Mouse (Mus musculus) forebrain, embryonic 16.5 days (tissue): ENCODE data around the gene Aig1. TPM values are rescaled to one million over a fixed set of nuclear protein-coding genes. Genes with fewer than 3 reads are reported as not detected.

Source experiments
- ATAC-seq: fragments of 200-750 bp; cut with Nextera tagmentation; 2 replicates; pipeline ENCODE4 v1.8.0; 2017; ENCODE audit warnings: mild to moderate bottlenecking, moderate library complexity
- H3K27ac ChIP-seq: fragments of 300-500 bp; sonication (generic); 2 replicates; pipeline ENCODE4 v1.5.1; 2014; ENCODE audit warnings: low read length, control low read depth
- H3K27me3 ChIP-seq: fragments of 300-500 bp; sonication (generic); replicated peaks from 2 replicates; pipeline ENCODE4 v1.6.1; 2014; ENCODE audit warnings: low read length; ENCODE audit not compliant: control insufficient read depth, insufficient read depth
- H3K36me3 ChIP-seq: fragments of 300-500 bp; sonication (generic); 2 replicates; pipeline ENCODE4 v1.6.1; 2014; ENCODE audit not compliant: control insufficient read depth, insufficient read depth
- H3K4me1 ChIP-seq: fragments of 300-500 bp; sonication (generic); replicated peaks from 2 replicates; pipeline ENCODE4 v1.6.1; 2014; ENCODE audit warnings: low read length; ENCODE audit not compliant: control insufficient read depth, insufficient read depth
- H3K4me2 ChIP-seq: fragments of 300-500 bp; sonication (generic); 2 replicates; pipeline ENCODE4 v1.6.1; 2014; ENCODE audit warnings: mild to moderate bottlenecking, low read length, control low read depth
- H3K4me3 ChIP-seq: fragments of 300-500 bp; sonication (generic); replicated peaks from 2 replicates; pipeline ENCODE4 v1.5.1; 2014; ENCODE audit warnings: mild to moderate bottlenecking, low read length, control low read depth
- H3K9ac ChIP-seq: fragments of 300-500 bp; sonication (generic); replicated peaks from 2 replicates; pipeline ENCODE4 v1.6.1; 2014; ENCODE audit warnings: low read depth, low read length, control low read depth
- H3K9me3 ChIP-seq: fragments of 300-500 bp; sonication (generic); 2 replicates; pipeline ENCODE4 v1.6.1; 2016; ENCODE audit warnings: low read length; ENCODE audit not compliant: control insufficient read depth
- WGBS: fragments of 180-500 bp; shearing (Covaris S2); extraction: QIAGEN DNeasy Blood & Tissue Kit; methylation state at CpG from one replicate; pipeline ENCODE4 v1.1.7; 2014; 5-methylcytosine and 5-hydroxymethylcytosine counted together
- polyA plus RNA-seq: library from polyadenylated mRNA; unstranded; fragments of >200 nt; fragmentation: Nextera tagmentation; extraction: Ambion mirVana; gene quantifications from 2 replicates; pipeline ENCODE4 v1.2.1, GENCODE M21; 2015

Aig1 gene
- polyA plus RNA-seq, 1 experiment from 2014 or later = 78.0 TPM

DNA sequence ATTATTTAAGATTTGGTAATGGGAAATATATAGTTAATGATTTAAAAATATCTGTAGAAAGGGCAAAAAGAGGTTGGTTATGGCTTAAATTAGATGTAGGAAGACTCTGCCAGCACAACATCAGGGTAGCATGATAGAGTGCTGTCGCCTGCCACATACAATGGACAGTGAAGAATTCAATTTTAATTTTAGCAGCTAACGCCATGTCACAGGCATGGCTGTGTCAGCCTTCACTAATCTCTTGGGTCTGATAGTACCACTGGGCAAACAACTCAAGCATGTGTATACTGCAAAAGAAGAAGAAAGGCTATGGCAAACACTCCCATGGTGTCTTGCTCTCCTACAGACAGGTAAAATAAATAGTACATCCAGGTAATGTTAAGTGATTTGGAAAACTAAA is 99.0 kb downstream of the Aig1 start:
- Histone ChIP-seq H3K4me3 (no peak overlapping the region), H3K27ac (no peak overlapping the region), H3K9me3 (no peaks in the 10 kb centered on the region), H3K27me3 (no peaks in the 10 kb centered on the region), H3K36me3 (no peaks in the 10 kb centered on the region), H3K4me1 (no peaks in the 10 kb centered on the region), H3K9ac (no peak overlapping the region), H3K4me2 (no peak overlapping the region)
- WGBS = 90% methylated on average over 2 of the region's 2 CpGs
- no peak for ATAC-seq

DNA sequence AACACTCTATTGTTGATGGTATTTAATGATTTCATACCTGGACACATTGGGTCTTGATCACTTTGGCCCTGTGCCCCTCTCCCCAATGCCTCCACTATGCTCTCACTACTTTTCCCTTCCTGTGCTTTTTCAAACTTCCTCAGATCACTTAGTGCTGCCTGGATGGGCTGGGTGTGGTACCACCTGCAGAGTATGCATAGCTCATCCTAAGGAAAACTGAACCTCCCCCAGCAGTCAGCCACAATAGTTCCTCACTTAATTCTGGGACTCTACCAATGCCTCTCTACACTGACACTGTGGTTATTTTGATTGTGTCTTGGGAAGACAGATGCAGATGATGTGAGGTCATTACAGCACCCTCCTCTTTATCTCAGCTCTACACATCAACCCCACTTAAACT is 99.9 kb downstream of the Aig1 start:
- Histone ChIP-seq H3K27me3 (no peaks in the 10 kb centered on the region), H3K36me3 (no peaks in the 10 kb centered on the region), H3K4me2 (no peak overlapping the region), H3K4me1 (no peaks in the 10 kb centered on the region), H3K9ac (no peak overlapping the region), H3K27ac (no peak overlapping the region), H3K9me3 (no peaks in the 10 kb centered on the region), H3K4me3 (no peak overlapping the region)
- ATAC-seq = no peak

DNA sequence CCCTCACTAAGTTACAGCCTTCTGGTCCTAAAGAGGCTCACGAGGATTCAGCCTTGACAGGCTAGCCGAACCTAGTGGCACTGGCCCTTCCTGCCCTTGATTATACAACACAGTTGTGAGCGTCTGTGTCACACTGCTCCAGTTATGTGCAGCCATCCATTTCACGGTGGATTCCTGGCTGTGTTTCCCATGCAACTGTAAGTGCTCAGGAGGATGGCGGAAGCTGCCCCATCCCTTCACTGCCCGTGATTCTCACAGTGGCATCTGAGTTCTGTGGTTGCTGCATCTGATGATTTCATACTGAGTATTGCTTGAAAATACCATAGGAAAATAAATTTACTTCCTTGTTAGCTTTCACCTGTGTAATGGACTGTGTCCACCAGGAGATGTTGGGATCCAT is 101.7 kb downstream of the Aig1 start:
- Histone ChIP-seq H3K4me2 (no peak overlapping the region), H3K9me3 (no peaks in the 10 kb centered on the region), H3K27me3 (no peaks in the 10 kb centered on the region), H3K27ac (no peak overlapping the region), H3K9ac (no peak overlapping the region), H3K36me3 (no peaks in the 10 kb centered on the region), H3K4me3 (no peak overlapping the region), H3K4me1 (no peaks in the 10 kb centered on the region)
- 88% methylated on average over 6 of the region's 6 CpGs for WGBS
- ATAC-seq = no peak

DNA sequence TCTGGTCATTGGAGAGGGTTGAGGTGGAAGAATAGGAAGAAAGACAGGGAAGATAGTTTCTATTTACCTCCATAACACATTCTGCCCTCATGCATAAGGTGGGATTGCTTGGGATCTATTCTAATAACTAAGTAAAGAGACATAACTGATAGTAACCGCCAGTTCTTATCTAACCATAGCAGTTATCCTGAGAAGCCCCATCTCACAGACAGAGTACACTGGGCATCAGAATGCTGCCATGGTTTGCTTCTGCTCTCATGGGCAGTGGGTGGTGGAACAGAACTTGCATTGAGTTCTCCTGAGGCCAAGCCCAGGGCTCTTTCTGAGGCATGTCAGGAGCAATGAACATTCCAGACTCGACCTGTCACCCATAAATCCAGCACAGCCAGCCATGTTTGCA is 105.6 kb downstream of the Aig1 start:
- WGBS = 83% methylated on average over 2 of the region's 2 CpGs
- no peak for ATAC-seq
- H3K27me3 ChIP-seq = no peaks in the 10 kb centered on the region

DNA sequence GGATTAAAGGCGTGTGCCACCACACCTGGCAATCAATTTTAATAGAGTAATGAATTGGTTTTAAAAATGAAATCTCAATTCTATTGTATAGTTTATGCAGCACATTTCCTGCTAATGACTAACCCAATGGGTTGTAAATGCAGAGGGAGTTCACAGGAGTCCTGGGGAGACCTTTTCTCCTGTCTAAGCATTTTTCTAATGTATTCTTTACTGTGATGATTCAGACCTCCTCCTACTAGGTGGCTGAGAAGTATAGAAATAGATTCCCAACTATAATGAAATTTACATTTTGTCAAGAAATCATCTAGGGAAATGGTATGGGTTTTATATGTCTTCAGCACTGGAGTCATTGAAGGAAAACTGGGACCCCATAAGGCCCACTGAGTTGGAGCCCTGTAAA is 114.1 kb downstream of the Aig1 start:
- H3K27ac ChIP-seq = no peak overlapping the region
- H3K27me3 ChIP-seq = no peaks in the 10 kb centered on the region
- no peak overlapping the region for H3K4me3 ChIP-seq
- H3K9me3 ChIP-seq = no peaks in the 10 kb centered on the region
- H3K4me1 ChIP-seq = 0 out of 2 replicates have a peak, but pooled peaks cover 2% of the 10 kb centered on the region
- H3K4me2 ChIP-seq = no peak overlapping the region
- WGBS = 100% methylated on average over 1 of the region's 1 CpGs
- ATAC-seq = no peak
- no peaks in the 10 kb centered on the region for H3K36me3 ChIP-seq
- H3K9ac ChIP-seq = no peak overlapping the region

More for the DNA sequence above, 105.6 kb downstream of the Aig1 start:
- Histone ChIP-seq H3K4me2 (no peak overlapping the region), H3K27ac (no peak overlapping the region), H3K9me3 (no peaks in the 10 kb centered on the region), H3K9ac (no peak overlapping the region), H3K4me3 (no peak overlapping the region), H3K4me1 (no peaks in the 10 kb centered on the region), H3K36me3 (no peaks in the 10 kb centered on the region)

DNA sequence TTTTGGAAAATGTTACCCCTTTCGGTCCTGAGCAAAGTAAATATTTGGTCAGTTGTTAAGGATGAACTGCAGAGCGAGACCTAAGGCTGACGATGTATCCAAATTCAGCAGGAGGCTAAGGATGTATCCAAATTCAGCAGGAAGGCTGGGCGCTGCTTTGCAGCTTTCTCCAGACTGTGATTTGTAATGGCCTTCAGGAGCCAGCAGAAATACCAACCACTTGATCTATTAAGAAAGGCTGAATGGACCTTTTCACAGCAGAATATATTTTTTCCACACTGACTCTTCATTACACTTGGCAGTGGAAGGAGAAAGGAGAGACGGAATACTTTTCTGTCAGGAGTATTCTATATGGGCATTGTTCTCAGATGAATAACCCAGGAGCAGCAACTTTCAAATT is 115.0 kb downstream of the Aig1 start:
- no peaks in the 10 kb centered on the region for H3K9me3 ChIP-seq
- H3K27me3 ChIP-seq = no peaks in the 10 kb centered on the region
- H3K36me3 ChIP-seq = no peaks in the 10 kb centered on the region
- H3K9ac ChIP-seq = no peak overlapping the region
- no peak overlapping the region for H3K4me2 ChIP-seq
- 38% methylated on average over 5 of the region's 5 CpGs for WGBS
- no peak overlapping the region for H3K4me3 ChIP-seq
- 0 out of 2 replicates have a peak, but pooled peaks cover 2% of the 10 kb centered on the region for H3K4me1 ChIP-seq
- H3K27ac ChIP-seq = no peak overlapping the region
- peak; percentile 40; the same call in 1 of the 2 replicates for ATAC-seq

DNA sequence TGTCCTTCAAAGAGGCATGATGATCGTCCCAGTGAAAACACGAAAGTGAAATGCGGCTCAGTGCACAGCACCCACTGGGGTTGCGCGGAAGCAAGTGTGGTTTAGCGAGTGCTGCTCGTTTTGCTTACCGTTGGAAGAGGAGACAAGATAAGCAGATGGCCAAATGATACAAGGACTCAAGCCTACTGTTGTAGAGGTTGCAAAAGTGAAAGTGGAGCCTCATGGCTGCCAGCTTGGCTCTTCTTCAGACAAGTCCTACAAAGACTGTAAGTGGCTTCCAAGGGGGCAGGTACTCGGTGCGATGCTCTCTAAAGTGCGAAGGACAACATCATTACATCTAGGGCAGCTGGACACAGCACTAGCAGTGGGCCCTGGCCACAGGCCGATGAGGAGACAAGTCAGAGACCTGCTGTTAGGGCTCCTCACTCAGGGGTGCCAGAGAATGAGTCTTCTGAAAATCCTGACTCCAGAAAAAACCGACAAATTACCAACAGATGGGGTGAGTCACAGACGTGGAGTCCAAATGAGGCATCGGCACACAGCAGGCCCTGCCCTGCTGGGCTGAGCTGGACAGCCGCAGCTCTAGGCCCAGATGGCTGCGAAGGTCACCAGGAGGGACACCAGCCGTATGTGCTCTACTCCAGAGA is 129.2 kb downstream of the Aig1 start:
- H3K4me3 ChIP-seq = no peak overlapping the region
- H3K27ac ChIP-seq = no peak overlapping the region
- no peaks in the 10 kb centered on the region for H3K27me3 ChIP-seq
- no peak for ATAC-seq
- no peak overlapping the region for H3K9ac ChIP-seq
- H3K36me3 ChIP-seq = no peaks in the 10 kb centered on the region
- no peaks in the 10 kb centered on the region for H3K9me3 ChIP-seq
- 88% methylated on average over 18 of the region's 18 CpGs for WGBS
- no peak overlapping the region for H3K4me2 ChIP-seq
- no peaks in the 10 kb centered on the region for H3K4me1 ChIP-seq

DNA sequence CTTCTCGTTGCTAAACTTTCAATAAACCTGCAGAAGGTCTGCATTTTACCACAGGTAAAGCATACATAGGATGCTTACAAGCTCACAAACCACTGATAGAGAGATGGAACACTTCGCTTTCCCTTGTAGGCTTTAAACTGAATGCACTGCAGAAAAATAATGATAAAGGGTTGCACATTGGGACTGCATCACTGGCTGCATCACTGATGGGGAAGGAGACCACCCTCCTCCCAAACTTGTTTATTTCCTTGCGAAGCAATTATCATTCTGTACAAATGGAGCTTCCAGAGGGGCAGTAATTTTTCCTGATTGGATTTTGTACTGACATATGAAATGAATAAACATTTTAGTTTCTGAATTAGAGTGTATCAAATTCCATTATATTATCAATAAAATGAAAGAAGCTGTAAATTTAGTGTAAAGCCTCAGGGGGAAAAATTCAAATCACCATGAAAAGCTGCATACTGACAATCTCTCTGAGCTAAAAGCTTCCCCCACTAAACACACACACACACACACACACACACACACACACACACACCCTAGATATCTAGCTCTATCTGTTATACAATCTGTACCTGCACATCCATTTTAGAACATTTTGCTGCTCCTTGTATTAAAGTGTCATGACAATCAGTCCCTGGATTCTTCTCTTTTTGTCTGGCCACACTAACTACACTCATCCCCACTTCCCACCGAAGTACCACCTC is 138.6 kb downstream of the Aig1 start:
- no peak overlapping the region for H3K9ac ChIP-seq
- H3K4me3 ChIP-seq = no peak overlapping the region
- H3K9me3 ChIP-seq = no peaks in the 10 kb centered on the region
- H3K36me3 ChIP-seq = no peaks in the 10 kb centered on the region
- no peaks in the 10 kb centered on the region for H3K27me3 ChIP-seq
- WGBS = 96% methylated on average over 4 of the region's 4 CpGs
- no peak for ATAC-seq
- H3K4me2 ChIP-seq = no peak overlapping the region
- H3K4me1 ChIP-seq = no peaks in the 10 kb centered on the region
- no peak overlapping the region for H3K27ac ChIP-seq

DNA sequence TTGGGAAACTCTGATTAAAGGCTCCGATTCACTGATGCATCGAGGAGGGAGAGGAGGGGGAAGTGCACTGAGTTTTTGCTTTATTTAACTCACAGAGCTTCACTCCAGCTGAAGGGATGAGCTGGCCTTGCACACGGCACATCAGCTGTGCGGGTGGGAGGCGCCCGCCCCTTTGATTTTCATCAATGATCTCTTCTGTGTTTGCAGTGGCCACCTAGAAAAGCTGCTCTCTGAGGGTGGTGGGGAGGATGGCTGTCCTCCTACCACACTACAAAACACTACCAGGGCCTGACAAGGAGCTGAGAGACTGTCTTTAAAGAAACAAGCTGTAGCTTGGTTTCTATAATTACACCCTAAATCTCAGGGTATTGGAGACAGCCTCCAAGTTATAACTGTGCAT is 141.1 kb downstream of the Aig1 start:
- H3K4me1 ChIP-seq = no peaks in the 10 kb centered on the region
- no peak for ATAC-seq
- no peak overlapping the region for H3K9ac ChIP-seq
- H3K27ac ChIP-seq = no peak overlapping the region
- H3K4me2 ChIP-seq = no peak overlapping the region
- 65% methylated on average over 6 of the region's 6 CpGs for WGBS
- H3K36me3 ChIP-seq = no peaks in the 10 kb centered on the region
- H3K27me3 ChIP-seq = no peaks in the 10 kb centered on the region
- H3K4me3 ChIP-seq = no peak overlapping the region
- H3K9me3 ChIP-seq = no peaks in the 10 kb centered on the region
